Mouse (Mus musculus) spleen, postnatal 4 days (tissue): ENCODE measurements around the gene Fgfr2.

Source experiments
- DNase-seq, 2 experiments: peaks; one replicate each; pipeline ENCODE4 v3.0.0; 2022; ENCODE audit warnings: low spot score in 2 of 2

Gene Fgfr2

GRCm38 (mm10) chr7:130910841-130911240, 2212.3 kb downstream of the Fgfr2 start:
- no peak for DNase-seq

- DNase-seq, result no peak
These were observed 2218.4 kb downstream of the Fgfr2 start for GRCm38 (mm10) chr7:130904571-130905365.

DNA sequence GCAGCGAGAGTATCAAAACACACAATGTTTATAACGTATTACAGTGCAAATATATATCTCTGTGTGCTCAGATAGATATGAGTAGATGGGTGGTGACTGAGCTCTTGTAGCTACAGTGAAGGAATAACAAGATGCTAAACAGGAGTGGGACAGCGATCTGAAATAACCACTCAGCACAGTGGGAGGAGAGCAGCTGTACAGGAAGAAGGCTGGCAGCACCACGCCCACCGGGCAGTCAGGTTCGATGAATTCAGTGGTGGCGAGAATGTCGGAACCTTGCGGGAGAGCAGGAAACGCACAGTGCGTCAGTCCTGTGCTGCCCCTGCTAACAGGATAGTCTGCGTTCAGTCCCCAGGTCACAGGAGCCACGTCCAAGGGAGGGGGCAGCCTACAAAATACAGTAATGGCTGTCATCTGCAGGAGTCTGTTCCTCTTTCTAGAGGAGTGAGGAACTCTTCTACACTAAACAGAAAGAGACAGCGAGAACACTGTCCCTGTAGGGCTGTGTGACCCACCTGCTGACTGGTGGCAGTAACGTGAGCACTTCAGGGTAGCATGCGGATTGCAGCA, 2219.6 kb downstream of the Fgfr2 start:
- DNase-seq, result peak; percentile 15 to 67

GRCm38 (mm10) chr7:130902929-130903328, 2220.2 kb downstream of the Fgfr2 start:
- DNase-seq, result no peak

GRCm38 (mm10) chr7:130900233-130900848, 2222.8 kb downstream of the Fgfr2 start:
- no peak for DNase-seq

- DNase-seq, result no peak
These were observed 2224.8 kb downstream of the Fgfr2 start for GRCm38 (mm10) chr7:130898373-130898772.

DNA sequence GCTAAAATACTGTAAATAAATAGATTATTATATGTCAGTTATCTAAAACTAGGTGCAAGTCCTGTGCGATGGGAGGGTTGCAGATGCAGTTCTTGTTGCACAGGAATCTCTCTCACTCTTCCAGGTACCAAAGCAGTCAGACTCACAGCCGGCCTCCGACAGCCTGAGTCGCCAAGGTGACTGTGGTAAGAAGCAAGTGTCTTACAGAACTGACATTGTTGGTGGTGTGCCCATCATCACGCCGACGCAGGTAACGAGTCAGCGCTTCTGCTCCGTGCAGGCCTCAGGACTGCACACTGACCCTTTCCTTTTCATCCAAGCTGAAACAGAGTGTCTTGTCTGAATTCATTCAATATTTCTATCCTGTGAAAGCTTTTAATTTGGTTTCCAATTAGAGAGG, 2225.9 kb downstream of the Fgfr2 start:
- no peak for DNase-seq

GRCm38 (mm10) chr7:130896064-130896463, 2227.1 kb downstream of the Fgfr2 start:
- DNase-seq, result no peak

- no peak for DNase-seq
These were observed 2227.6 kb downstream of the Fgfr2 start for GRCm38 (mm10) chr7:130895618-130895945.

DNA sequence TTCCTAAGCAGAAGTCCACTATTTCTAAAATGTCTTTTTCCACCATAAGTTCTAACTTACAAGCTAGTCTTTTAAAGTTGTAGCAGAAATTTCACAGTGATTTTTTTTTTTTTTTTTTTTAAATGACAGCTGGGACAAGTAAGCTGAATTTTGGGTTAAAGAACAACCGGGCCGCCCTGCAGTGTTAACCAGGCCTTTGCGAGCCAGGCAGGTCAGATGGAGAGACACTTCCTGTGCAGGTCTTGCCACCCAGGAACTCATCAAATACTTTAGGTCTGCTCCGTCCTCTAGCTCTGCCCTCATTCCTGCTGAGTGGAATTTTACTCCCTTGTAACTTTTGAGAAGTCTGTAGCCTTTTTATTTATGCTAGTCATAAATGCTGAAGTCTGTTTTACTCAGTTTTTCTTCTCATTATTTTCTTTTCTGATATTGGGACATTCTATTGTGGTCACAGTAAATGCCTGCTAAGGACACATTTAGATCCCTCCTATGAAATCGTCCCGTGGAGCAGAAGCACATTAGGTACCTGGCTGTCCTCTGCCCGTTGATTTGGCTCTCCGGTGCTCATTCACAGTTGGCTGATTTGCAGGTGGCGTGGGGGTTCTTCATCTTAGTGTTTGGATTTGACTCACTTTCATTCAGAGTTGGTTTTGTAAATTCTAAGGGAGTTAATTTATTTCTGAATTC, 2228.1 kb downstream of the Fgfr2 start:
- DNase-seq, result no peak

- no peak for DNase-seq
These were observed 2230.2 kb downstream of the Fgfr2 start for GRCm38 (mm10) chr7:130892973-130893372.

- no peak for DNase-seq
These were observed 2232.3 kb downstream of the Fgfr2 start for GRCm38 (mm10) chr7:130890871-130891270.

DNA sequence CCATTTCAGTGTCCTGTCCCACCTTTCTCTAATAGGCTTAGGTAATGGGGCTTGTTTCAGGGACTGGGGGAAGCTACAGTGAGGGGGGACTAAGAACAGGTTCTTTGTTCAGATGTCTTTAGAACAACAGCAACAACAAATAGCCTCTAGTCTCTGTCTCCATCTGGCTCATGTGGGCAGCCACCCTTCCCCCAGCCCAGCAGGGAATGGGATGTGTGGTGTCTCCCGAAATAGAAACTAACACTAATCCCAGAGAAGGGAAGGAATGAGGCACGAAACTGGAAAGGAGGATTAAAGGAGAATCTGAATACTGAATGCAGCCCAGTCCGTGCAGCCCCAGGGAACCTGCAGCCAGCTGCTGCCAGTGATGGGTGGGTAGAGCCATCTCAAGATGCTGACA, 2235.2 kb downstream of the Fgfr2 start:
- no peak for DNase-seq

DNA sequence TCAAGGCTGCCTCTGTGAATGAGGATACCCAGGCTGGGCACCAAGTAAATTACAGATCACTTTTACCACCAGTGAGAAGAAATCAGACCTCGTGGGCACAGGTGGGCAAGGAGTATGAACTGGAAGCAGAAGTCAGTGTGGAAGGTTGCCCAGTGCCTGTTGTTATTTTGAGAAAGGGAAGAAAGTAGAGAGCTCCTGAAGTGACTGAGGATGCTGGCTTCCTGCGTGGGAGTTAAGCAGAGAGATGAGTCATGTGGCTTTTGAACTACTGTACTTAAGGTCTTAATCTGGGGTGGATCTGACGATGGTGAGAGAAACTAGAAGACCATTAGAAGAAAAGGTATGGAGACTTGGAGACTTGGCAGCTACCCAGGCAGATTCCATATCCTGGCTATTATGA, 2236.9 kb downstream of the Fgfr2 start:
- no peak for DNase-seq

DNA sequence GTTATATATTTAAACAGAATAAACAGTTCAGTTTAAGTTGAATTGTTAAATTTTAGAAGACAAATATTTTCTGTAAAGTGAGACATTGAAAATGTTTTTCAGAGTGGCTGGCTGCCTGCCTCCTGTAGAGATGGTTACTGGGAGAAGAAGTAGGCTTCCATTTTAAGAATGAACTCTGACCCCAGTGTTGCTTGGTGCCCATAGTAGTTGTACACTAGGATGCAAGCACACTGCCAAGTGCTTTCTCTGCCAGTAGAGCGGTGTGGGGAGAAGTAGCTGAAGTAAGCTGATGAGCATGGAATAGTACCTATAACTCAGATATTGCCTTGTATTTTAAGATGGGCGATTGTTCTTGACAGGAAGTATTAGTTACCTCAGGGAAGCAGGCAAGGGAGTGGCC, 2239.0 kb downstream of the Fgfr2 start:
- DNase-seq, result no peak

GRCm38 (mm10) chr7:130867256-130867655, 2255.9 kb downstream of the Fgfr2 start:
- no peak for DNase-seq

GRCm38 (mm10) chr7:130866640-130867039, 2256.5 kb downstream of the Fgfr2 start:
- DNase-seq, result no peak

- DNase-seq, result peak; percentile 85 to 91
These were observed 2257.2 kb downstream of the Fgfr2 start, which contains the start of gene Plekha1 for GRCm38 (mm10) chr7:130865613-130866591. Gene Plekha1, plus strand, starts transcription at chr7:130865756.

- no peak for DNase-seq
These were observed 2258.4 kb downstream of the Fgfr2 start for GRCm38 (mm10) chr7:130864711-130865110.

DNA sequence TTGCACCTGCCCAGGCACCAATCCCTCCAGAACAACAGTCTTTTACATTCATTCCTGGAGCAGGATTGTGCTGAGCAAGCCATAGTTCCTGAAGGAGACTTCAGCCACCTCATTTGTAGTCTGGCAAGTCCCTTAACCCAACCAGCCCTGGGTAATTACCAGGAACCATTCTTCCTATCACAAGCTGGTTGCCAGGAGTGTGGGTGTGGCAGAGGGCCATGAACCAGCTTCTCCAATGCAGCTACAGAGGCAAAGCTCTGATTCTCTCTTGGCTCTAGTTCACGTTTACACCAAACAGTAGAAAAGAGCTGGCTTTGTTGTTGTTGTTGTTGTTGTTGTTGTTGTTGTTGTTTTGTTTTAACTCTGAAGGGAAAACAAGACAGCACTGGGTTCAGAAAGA, 2260.6 kb downstream of the Fgfr2 start:
- no peak for DNase-seq

GRCm38 (mm10) chr7:130860721-130861142, 2262.4 kb downstream of the Fgfr2 start:
- DNase-seq, result no peak
